Mouse (Mus musculus): ENCODE data around the gene Gucy2c.
A peak's percentile ranks its signal among the peaks of the same experiment; 100 is the strongest.

Gene Gucy2c

GRCm38 (mm10) chr6:136781377-136781986 is at the start of gene Gucy2c:
Gucy2c (minus strand) TSS chr6:136781765.
- DNase-seq, result no peak

- no peak for DNase-seq
These were observed 47.1 kb upstream of the Gucy2c start for GRCm38 (mm10) chr6:136828681-136829080.

DNA sequence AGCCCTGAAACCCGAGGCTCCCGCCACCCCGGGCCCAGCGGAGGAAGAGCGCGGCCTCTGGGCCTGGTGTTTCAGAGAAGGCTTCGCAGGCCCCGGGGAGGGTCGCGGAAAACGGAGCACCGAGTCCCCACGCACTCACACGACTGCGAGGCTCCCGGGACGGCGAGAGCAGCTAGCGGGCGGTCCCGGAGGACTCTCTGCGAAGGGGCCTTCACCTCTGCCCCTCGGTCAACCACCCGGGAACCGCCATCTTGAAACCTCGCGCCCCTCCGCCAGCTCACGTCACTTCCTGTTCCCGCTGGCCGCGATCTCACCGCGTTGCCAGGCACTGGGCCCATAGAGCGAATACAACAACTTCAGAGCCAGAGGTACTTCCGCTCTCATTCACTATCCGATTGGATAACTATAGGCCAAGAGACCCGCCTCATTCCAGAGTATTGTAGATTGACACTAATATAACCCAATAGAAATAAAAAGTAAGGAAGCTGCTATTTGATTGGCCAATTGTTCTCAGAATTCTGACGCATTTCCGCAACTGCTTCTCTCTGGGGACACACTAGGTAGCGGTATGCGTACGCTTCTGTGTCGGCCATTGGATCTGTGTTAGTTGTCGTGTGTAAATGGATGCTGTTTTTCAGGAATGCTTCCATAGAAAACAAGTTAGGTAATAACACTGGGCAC is 46.5 kb upstream of the Gucy2c start, which contains the start of gene Wbp11:
Gene Wbp11, minus strand, starts transcription at position 353 of the 681 bp plus-strand sequence.
- peak; percentile 97 for DNase-seq

DNA sequence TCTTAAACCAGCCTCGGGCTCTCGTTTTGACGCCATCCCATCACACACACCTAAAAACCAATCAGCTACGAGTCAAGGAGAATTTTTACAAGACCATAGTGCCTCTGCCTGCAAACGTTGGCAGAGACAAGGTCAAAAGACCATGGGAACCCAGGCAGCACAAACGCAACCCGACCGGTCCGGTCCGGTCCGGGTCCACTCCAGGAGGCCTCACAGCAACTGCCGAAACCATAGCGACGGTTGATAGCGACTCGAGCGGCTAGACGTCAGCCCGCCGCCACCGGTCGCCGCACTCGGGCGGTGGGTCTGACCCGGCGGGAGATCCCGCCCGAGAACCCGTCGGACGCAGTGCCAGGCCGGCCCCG is 45.9 kb upstream of the Gucy2c start, which contains the start of gene BC049715:
Gene BC049715, plus strand, starts transcription at position 111 of the 365 bp plus-strand sequence.
- DNase-seq, result no peak

- no peak for DNase-seq
These were observed 45.6 kb upstream of the Gucy2c start for GRCm38 (mm10) chr6:136827116-136827515.

DNA sequence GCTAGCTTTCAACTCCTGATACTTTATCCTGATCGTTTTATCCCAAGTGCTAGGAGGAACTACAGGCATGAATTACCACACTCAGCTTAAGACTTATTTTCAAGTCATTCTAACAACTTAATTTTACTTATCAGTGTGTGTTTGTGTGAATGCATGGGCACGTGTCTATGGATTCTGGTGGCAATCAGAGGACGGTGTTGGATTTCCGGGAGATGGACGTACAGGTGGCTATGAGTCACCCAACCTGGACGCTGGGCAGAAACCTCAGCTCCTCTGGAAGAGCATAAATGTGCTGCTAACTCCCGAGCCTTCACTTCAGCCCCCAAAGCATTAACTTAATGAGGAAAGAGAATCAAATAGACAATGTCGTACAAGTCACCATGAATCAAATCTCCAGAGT is 43.4 kb upstream of the Gucy2c start:
- no peak for DNase-seq

GRCm38 (mm10) chr6:136821086-136821485 is 39.5 kb upstream of the Gucy2c start:
- DNase-seq, result no peak

GRCm38 (mm10) chr6:136820381-136820780 is 38.8 kb upstream of the Gucy2c start:
- DNase-seq, result no peak

- no peak for DNase-seq
These were observed 36.0 kb upstream of the Gucy2c start for GRCm38 (mm10) chr6:136817549-136817948.

DNA sequence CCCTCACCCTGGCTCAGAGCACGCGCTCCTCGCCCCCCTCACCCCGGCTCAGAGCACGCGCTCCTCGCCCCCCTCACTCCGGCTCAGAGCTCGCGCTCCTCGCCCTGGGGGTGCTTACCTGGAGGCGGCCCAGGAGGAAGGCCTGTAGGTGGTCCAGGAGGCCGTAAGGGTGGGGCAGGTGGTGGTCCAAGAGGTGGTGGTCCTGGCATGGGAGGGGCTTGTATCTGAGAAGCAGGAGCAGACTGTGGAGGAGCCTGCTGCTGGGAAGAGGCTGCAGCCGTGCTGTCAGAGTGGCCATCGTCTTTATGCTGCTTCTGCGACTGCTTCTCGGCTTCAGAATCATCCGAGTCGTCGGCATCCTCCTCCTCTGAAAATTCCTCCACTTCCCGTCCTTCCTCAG is 35.3 kb upstream of the Gucy2c start:
- DNase-seq, result no peak

DNA sequence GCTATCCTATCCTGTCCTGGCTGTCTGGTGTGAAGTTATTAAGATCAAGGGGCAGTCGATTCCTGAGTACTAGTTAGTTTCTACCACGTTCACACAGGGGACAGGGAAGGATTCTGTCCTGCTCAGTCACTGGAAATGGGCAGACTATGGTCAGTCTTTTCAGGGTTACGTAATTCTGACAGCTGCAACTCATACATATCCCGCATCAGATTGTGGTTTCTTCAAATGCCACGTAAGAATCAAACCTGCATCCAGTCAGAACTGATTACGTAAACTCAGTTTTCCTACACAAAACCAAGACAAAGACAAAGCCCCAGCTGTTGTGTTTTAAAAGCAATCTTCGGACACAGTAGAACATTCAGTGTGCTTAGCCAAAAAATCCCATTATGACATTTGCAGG is 33.8 kb upstream of the Gucy2c start:
- DNase-seq, result no peak

DNA sequence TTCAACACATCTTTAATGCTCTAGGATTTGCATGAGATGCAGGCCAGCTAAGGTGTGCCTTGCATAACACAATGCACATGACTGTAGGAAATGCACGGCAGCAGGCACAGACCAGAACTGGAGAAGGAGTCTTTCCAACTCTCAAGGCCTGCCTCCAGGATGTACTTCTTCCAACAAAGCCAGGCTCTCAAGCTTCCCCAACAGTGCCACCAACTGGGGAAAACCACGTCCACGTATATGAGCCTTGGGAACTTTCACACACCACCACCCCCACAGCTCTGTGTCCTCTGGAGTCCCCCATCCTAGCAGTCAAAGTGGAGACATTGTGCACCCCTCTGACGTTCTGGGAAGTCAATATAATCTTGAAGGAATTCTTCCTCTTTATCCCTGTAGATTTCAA is 31.6 kb upstream of the Gucy2c start:
- peak; percentile 68 for DNase-seq

- no peak for DNase-seq
These were observed 29.6 kb upstream of the Gucy2c start for GRCm38 (mm10) chr6:136811196-136811595.

DNA sequence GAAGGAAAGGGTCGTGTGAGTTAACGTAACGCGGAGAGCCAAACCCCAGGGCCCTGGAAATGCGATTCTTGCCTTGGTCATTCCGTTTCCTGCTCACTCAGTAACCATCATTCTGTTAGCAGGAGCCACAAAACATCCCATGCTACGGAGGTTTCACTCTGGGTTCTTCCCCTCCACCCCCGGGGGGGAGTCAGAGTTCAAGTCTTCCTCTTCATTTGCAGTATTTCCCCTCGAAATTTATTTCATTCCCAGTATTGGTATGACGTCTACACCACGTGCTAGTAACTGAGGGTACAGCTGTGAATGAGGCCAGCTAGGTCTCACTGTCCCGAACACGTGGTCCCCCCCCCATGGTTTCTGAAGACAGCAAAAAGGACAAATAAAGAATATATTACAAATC is 28.1 kb upstream of the Gucy2c start:
- no peak for DNase-seq

DNA sequence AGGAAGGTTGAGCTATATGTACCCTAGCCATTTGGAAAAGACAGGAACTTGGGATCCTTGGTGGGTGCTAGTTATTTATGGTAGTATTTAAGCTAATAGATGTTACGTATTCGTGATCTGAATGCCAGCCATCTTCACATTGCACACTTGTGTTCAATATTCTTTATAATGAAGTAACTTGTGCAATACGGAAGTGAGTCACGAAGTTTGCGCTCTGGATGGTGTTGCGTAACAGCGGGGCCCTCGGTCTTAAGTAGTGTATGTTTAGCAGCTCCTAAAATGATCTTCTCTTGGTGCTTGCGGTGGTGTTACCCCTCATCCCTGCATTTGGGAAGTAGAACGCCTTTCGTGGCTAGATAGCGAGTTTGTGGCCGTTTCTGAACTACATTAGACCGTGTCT is 27.5 kb upstream of the Gucy2c start:
- DNase-seq, result peak; percentile 69

DNA sequence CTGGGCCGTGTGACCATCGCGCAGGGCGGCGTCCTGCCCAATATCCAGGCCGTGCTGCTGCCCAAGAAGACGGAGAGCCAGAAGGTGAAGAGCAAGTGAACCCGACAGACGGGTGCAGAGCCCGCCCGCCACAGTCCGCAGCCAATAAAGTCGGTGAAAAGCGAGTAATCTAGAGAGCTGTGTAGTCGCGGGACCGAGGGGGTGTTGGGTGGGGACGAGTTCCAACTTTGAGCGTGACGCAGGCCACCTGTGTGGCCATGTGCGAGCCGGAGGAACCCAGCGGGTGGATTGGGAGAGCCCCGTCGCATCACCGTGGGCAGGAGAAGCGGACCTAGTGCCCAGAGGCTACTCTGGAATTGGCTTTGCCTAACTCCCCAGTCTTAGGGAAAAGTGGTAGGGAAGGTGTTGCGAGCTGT is 27.1 kb upstream of the Gucy2c start:
- DNase-seq, result peak; percentile 54

GRCm38 (mm10) chr6:136808014-136808417 is 26.5 kb upstream of the Gucy2c start, which contains the start of gene H2afj:
H2afj (plus strand) TSS chr6:136808244.
- peak; percentile 99 for DNase-seq

- DNase-seq, result no peak
These were observed 25.9 kb upstream of the Gucy2c start for GRCm38 (mm10) chr6:136807395-136808013.

- DNase-seq, result peak; percentile 57
These were observed 25.3 kb upstream of the Gucy2c start for GRCm38 (mm10) chr6:136806819-136807218.

DNA sequence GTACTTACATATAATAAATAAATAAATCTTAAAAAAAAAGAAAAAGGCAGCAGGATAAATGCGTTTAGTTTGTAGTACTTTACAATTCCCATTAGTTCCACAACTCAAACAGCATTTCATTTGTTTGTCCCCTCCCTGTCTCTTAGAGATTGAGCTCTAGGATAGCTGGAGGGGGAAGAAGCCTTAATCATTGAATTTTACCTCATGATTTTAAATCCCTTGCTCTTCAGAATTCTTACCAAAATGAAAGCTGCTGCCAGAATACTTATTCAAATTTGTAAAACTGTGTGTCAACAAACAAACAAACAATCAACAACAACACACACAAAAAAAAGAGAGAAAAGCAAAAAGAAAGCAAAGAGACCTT is 23.8 kb upstream of the Gucy2c start:
- DNase-seq, result no peak

DNA sequence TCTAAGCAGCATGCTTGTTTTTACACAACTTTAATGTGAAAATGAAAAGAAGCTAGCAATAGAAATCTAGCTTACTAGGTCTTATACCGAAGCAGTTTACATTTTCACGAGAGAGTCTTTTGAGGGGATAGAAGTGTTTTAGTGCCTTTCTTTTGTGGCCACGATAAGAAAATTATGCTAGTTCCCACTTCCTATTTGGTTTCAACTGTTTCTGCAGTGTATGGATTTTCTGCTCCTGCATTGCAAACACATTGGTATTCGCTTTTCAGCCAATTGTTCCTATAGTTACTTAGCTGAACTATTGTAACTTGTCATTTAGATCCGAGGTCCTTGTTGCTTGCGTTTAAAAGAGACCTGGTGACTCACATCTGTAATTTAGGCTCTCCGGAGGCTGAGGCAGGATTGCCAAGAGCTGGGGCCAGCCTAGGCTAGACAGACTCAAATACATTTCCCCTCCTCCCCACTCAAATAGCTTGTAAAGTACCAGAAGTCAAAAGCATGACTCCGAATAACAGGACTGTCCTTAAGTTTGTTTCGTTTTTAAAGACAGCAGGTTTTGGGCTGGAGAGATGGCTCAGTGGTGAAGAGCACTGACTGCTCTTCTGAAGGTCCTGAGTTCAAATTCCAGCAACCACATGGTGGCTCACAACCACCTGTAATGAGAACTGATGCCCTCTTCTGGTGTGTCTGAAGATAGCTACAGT is 23.3 kb upstream of the Gucy2c start:
- no peak for DNase-seq

DNA sequence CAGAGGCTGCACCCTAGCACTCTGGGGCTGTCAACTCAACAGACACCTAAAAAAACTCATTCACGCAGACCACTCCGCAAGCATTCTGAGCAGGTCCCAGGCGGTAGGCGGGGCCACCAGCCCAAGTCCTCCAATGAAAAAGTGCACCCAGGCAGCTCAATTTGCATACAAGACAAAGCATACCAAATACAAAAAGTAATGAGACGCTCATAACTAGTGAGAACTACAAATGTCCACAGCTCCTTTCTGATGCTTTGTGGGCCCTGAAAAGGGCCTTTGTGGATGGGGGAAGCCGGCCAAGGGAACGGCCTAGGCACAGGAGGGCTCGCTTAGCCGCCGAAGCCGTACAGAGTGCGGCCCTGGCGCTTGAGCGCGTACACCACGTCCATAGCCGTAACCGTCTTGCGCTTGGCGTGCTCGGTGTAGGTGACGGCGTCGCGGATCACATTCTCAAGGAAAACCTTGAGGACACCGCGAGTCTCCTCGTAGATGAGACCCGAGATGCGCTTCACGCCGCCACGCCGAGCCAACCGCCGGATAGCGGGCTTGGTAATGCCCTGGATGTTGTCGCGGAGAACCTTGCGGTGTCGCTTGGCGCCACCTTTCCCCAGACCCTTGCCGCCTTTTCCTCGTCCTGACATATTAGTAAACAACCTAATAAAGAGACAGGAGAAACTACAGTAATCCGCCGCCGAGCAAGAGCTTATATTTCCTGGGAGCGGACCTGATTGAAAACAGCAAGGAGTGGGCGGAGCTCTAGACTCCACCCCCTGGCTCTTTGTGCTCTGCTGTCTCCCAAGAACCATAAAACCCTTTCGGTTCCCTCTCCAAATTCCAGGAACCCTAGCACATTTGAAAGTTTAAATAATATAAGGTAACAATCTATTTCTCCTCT is 22.4 kb upstream of the Gucy2c start, which contains the start of gene Hist4h4:
Gene Hist4h4, minus strand, starts transcription at position 677 of the 895 bp plus-strand sequence.
- peak; percentile 97 for DNase-seq

Measured in lung, postnatal 10 days (tissue).